Mouse (Mus musculus): ENCODE data around the gene Pak7.

- no peak for TF ChIP-seq GATA1 (IDR thresholded peaks at IDR 0.05; ENCODE audit: low read length)
- no peak for TF ChIP-seq TAL1 (IDR thresholded peaks at IDR 0.05; ENCODE audit: low read length)
These were observed 86.4 kb downstream of the Pak7 start for GRCm38 (mm10) chr2:136301406-136301805.
